Mouse (Mus musculus) heart, adult 2 months (tissue): Measurements from ENCODE around the gene Nox4. TPM values are rescaled to one million over a fixed set of nuclear protein-coding genes. Genes with fewer than 3 reads are reported as not detected.
"Not testable (repeated sequence)": the region's sequence is repeated elsewhere in the genome, so short reads cannot be mapped to it uniquely, and the experiment has no call there.

Experiments used
- DNase-seq, 2 experiments: peaks; one replicate each; pipeline ENCODE4 v3.0.0; 2021
- H3K27ac ChIP-seq: fragments of 200-600 bp; 2 replicates; pipeline ENCODE4 v1.8.1; 2022
- H3K27me3 ChIP-seq: fragments of 200-500 bp; 2 replicates; pipeline ENCODE4 v1.6.1; 2012; ENCODE audit warnings: mild to moderate bottlenecking, low read length, inconsistent platforms, mixed read lengths; ENCODE audit not compliant: control insufficient read depth, insufficient read depth
- H3K36me3 ChIP-seq: fragments of 200-500 bp; 2 replicates; pipeline ENCODE4 v1.6.1; 2012; ENCODE audit warnings: low read length, inconsistent platforms; ENCODE audit not compliant: control insufficient read depth, insufficient read depth
- H3K4me1 ChIP-seq: fragments of 200-500 bp; 2 replicates; pipeline ENCODE4 v1.6.1; 2011; ENCODE audit warnings: low read length; ENCODE audit not compliant: control insufficient read depth, insufficient read depth
- H3K4me3 ChIP-seq: fragments of 200-600 bp; 2 replicates; pipeline ENCODE4 v1.8.1; 2022
- H3K79me2 ChIP-seq: fragments of 200-500 bp; replicated peaks from 2 replicates; pipeline ENCODE4 v1.6.1; 2012; ENCODE audit warnings: mild to moderate bottlenecking, inconsistent platforms, low read length, moderate library complexity, mixed read lengths; ENCODE audit not compliant: control insufficient read depth, insufficient read depth
- H3K9ac ChIP-seq: fragments of 200-500 bp; 2 replicates; pipeline ENCODE4 v1.6.1; 2012; ENCODE audit warnings: low read depth, mild to moderate bottlenecking, control low read depth, inconsistent platforms, low read length, mixed read lengths
- CTCF ChIP-seq: fragments of 200-600 bp; IDR thresholded peaks from 2 replicates; pipeline ENCODE4 v1.8.1; 2022; ENCODE audit warnings: antibody characterized with exemption, mild to moderate bottlenecking, moderate library complexity
- EP300 ChIP-seq: fragments of 200-500 bp; IDR thresholded peaks from 2 replicates; pipeline ENCODE4 v1.6.1; 2011; ENCODE audit warnings: low read depth, low read length, control low read depth; ENCODE audit not compliant: insufficient read depth
- POLR2A ChIP-seq: fragments of 200-500 bp; IDR thresholded peaks from 2 replicates; pipeline ENCODE4 v1.6.1; 2011; ENCODE audit warnings: mild to moderate bottlenecking, low read depth, low read length, control low read depth; ENCODE audit not compliant: insufficient read depth
- WGBS: fragments of 180-500 bp; shearing (Covaris S2); methylation state at CpG from one replicate; pipeline ENCODE4 v1.1.7; 2018; 5-methylcytosine and 5-hydroxymethylcytosine counted together
- intact Hi-C: fragments of 180-260 bp; cut with DNase I; formaldehyde crosslinking; loops from one replicate; pipeline ENCODE4 v1.15.1; 2025
- polyA plus RNA-seq: library from polyadenylated mRNA; depleted of rRNA; stranded (reverse); fragments of >200 nt; gene quantifications from 2 replicates; pipeline ENCODE4 v1.2.3, GENCODE M21; 2012; rRNA removed
- total RNA-seq, 2 experiments: library from RNA; stranded (reverse); gene quantifications; 2 replicates each; pipeline ENCODE4 v1.2.3; 2021

Nox4 gene
- total and polyA plus RNA-seq, 3 experiments: 1.1 to 1.2 (median 1.1) TPM

- no peak for DNase-seq
- Histone ChIP-seq H3K27me3 (no peaks in the 10 kb centered on the region), H3K36me3 (no peaks in the 10 kb centered on the region), H3K9ac (no peak overlapping the region), H3K79me2 (no peaks in the 10 kb centered on the region), H3K4me1 (no peaks in the 10 kb centered on the region), H3K27ac (no peak overlapping the region), H3K4me3 (no peak overlapping the region)
- 44% methylated on average over 2 of the region's 2 CpGs for whole genome bisulfite sequencing
- intact Hi-C loops: no loop called here
- no peak for TF ChIP-seq EP300
- TF ChIP-seq POLR2A: no peak
- no peak for TF ChIP-seq CTCF
Measured at GRCm38 (mm10) chr7:87374935-87375334, 129.0 kb downstream of the Nox4 start.

- Histone ChIP-seq H3K27me3 (no peaks in the 10 kb centered on the region), H3K9ac (no peak overlapping the region), H3K4me1 (no peaks in the 10 kb centered on the region), H3K79me2 (no peaks in the 10 kb centered on the region), H3K27ac (no peak overlapping the region), H3K4me3 (no peak overlapping the region), H3K36me3 (no peaks in the 10 kb centered on the region)
- WGBS: 88% methylated on average over 7 of the region's 7 CpGs
- intact Hi-C loops: no loop called here
- no peak for DNase-seq
- TF ChIP-seq EP300 (no peak), POLR2A (no peak), CTCF (no peak)
Measured at GRCm38 (mm10) chr7:87397023-87397422, 151.1 kb downstream of the Nox4 start.

- H3K36me3 ChIP-seq, intact Hi-C loops, H3K4me1 ChIP-seq, H3K4me3 ChIP-seq, H3K27me3 ChIP-seq, DNase-seq, H3K9ac ChIP-seq, H3K27ac ChIP-seq, H3K79me2 ChIP-seq: not testable (repeated sequence)
- peak; percentile 62 for TF ChIP-seq CTCF
- 10% methylated on average over 4 of the region's 4 CpGs for WGBS
Measured at GRCm38 (mm10) chr7:87411373-87411772, 165.5 kb downstream of the Nox4 start.

- 59% methylated on average over 1 of the region's 1 CpGs for WGBS
- no peak overlapping the region for H3K27ac ChIP-seq
- H3K79me2 ChIP-seq: no peaks in the 10 kb centered on the region
- intact Hi-C loops: no loop called here
- H3K9ac ChIP-seq: no peak overlapping the region
- H3K4me3 ChIP-seq: no peak overlapping the region
- H3K4me1 ChIP-seq: no peaks in the 10 kb centered on the region
- no peaks in the 10 kb centered on the region for H3K27me3 ChIP-seq
- no peaks in the 10 kb centered on the region for H3K36me3 ChIP-seq
- DNase-seq: no peak
- TF ChIP-seq POLR2A (no peak), CTCF (no peak), EP300 (no peak)
Measured at GRCm38 (mm10) chr7:87413271-87413670, 167.4 kb downstream of the Nox4 start.

Other genes starting within 250 kb of the Nox4 start
- not detected for gene Vmn2r79, start 250.0 kb upstream of the Nox4 start, total RNA-seq
- not detected in 2 replicates for gene Vmn2r79, start 250.0 kb upstream of the Nox4 start, polyA plus RNA-seq
- gene Tyr, start 247.4 kb downstream of the Nox4 start, total RNA-seq: not detected
- gene Tyr, start 247.4 kb downstream of the Nox4 start, polyA plus RNA-seq: not detected in 2 replicates